Mouse (Mus musculus): Measurements from ENCODE around the gene 3110009E18Rik. TPM values are rescaled to one million over a fixed set of nuclear protein-coding genes. Genes with fewer than 3 reads are reported as not detected.
A peak's percentile ranks its signal among the peaks of the same experiment; 100 is the strongest.

Gene 3110009E18Rik
- total and polyA plus RNA-seq, 3 experiments: 15.1 to 16.5 TPM; not detected in 1

- Histone ChIP-seq H3K4me1 (ENCODE audit: control insufficient read depth in 1 of 2, insufficient read depth in 2 of 2, low read length in 2 of 2) (peaks cover 0 to 9% of the 10 kb centered on the region in 2 experiments; a peak in 2 of 4 replicates), H3K36me3 (ENCODE audit: control insufficient read depth in 1 of 2, insufficient read depth in 2 of 2, low read length in 2 of 2) (peaks cover 0 to 10% of the 10 kb centered on the region in 2 experiments; a peak in 2 of 4 replicates), H3K27me3 (ENCODE audit: control insufficient read depth in 1 of 2, insufficient read depth in 2 of 2, low read length in 2 of 2) (no peaks in the 10 kb centered on the region), H3K79me2 (ENCODE audit: control insufficient read depth, insufficient read depth, low read length, poor library complexity) (no peaks in the 10 kb centered on the region), H3K27ac (ENCODE audit: control insufficient read depth, low read depth, low read length) (no peak overlapping the region), H3K4me3 (ENCODE audit: control insufficient read depth in 1 of 2, insufficient read depth in 1 of 2, low read depth in 2 of 2, low read length in 2 of 2) (no peak overlapping the region), H3K9me3 (replicated peaks; ENCODE audit: insufficient read depth, low read length) (no peaks in the 10 kb centered on the region), H3K9ac (ENCODE audit: control insufficient read depth, low read depth, low read length, poor library complexity, severe bottlenecking) (no peak overlapping the region)
- TF ChIP-seq GATA1 (IDR thresholded peaks at IDR 0.05; ENCODE audit: low read depth, low read length) (no peak), ELF1 (IDR thresholded peaks at IDR 0.05; ENCODE audit: low read depth, low read length) (no peak), SMC3 (IDR thresholded peaks at IDR 0.05; ENCODE audit: low read depth, low read length) (no peak), E2F4 (IDR thresholded peaks at IDR 0.05; ENCODE audit: borderline replicate concordance, low read depth, low read length) (no peak), SIN3A (IDR thresholded peaks at IDR 0.05; ENCODE audit: low read length) (no peak), POLR2A (IDR thresholded peaks at IDR 0.05; ENCODE audit: control insufficient read depth in 1 of 2, insufficient read depth in 1 of 2, low read depth in 1 of 2, low read length in 2 of 2, poor library complexity in 1 of 2) (no peak), ZC3H11A (IDR thresholded peaks at IDR 0.05; ENCODE audit: low read depth, low read length) (no peak)
- DNase-seq (ENCODE audit: low read depth, low spot score): no peak
Measured at GRCm38 (mm10) chr1:120132376-120132775, 11.4 kb downstream of the 3110009E18Rik start.

GRCm38 (mm10) chr1:120135934-120136786, 15.2 kb downstream of the 3110009E18Rik start:
- no peak overlapping the region for H3K27ac ChIP-seq (ENCODE audit: control insufficient read depth, low read depth, low read length)
- H3K79me2 ChIP-seq (ENCODE audit: control insufficient read depth, insufficient read depth, low read length, poor library complexity): no peaks in the 10 kb centered on the region
- H3K4me1 ChIP-seq (ENCODE audit: control insufficient read depth in 1 of 2, insufficient read depth in 2 of 2, low read length in 2 of 2): peaks cover 0 to 9% of the 10 kb centered on the region in 2 experiments; a peak in 2 of 4 replicates
- H3K9ac ChIP-seq (ENCODE audit: control insufficient read depth, low read depth, low read length, poor library complexity, severe bottlenecking): no peak overlapping the region
- peak; percentile 63 for DNase-seq (ENCODE audit: low read depth, low spot score)
- H3K9me3 ChIP-seq (replicated peaks; ENCODE audit: insufficient read depth, low read length): no peaks in the 10 kb centered on the region
- H3K27me3 ChIP-seq (ENCODE audit: control insufficient read depth in 1 of 2, insufficient read depth in 2 of 2, low read length in 2 of 2): no peaks in the 10 kb centered on the region
- H3K36me3 ChIP-seq (ENCODE audit: control insufficient read depth in 1 of 2, insufficient read depth in 2 of 2, low read length in 2 of 2): peaks cover 0 to 10% of the 10 kb centered on the region in 2 experiments; a peak in 2 of 4 replicates
- no peak for TF ChIP-seq POLR2A (IDR thresholded peaks at IDR 0.05; ENCODE audit: control insufficient read depth in 1 of 2, insufficient read depth in 1 of 2, low read depth in 1 of 2, low read length in 2 of 2, poor library complexity in 1 of 2)
- no peak for TF ChIP-seq BHLHE40 (IDR thresholded peaks at IDR 0.05; ENCODE audit: borderline replicate concordance, low read depth, low read length)
- no peak for TF ChIP-seq ZKSCAN1 (IDR thresholded peaks at IDR 0.05; ENCODE audit: low read depth, low read length)
- TF ChIP-seq SIN3A (IDR thresholded peaks at IDR 0.05; ENCODE audit: low read length): no peak
- no peak for TF ChIP-seq EP300 (IDR thresholded peaks at IDR 0.05; ENCODE audit: low read depth in 1 of 2, low read length in 2 of 2)
- TF ChIP-seq KAT2A (conservative IDR thresholded peaks at IDR 0.05; ENCODE audit: low read depth, low read length): no peak
- no peak for TF ChIP-seq CTCF (IDR thresholded peaks at IDR 0.05 in 2 of 3, conservative IDR thresholded peaks at IDR 0.05 in 1 of 3; ENCODE audit: control insufficient read depth in 1 of 3, insufficient read depth in 1 of 3, low read depth in 2 of 3, low read length in 3 of 3, poor library complexity in 1 of 3, severe bottlenecking in 1 of 3)
- no peak for TF ChIP-seq MAFK (IDR thresholded peaks at IDR 0.05; ENCODE audit: borderline replicate concordance, low read depth, low read length)
- TF ChIP-seq GABPA (IDR thresholded peaks at IDR 0.05; ENCODE audit: low read depth, low read length): no peak
- TF ChIP-seq MEF2A (IDR thresholded peaks at IDR 0.05; ENCODE audit: extremely low read depth, insufficient replicate concordance, low read depth, low read length, poor library complexity, severe bottlenecking): no peak
- TF ChIP-seq USF2 (IDR thresholded peaks at IDR 0.05; ENCODE audit: borderline replicate concordance in 1 of 2, insufficient read depth in 1 of 2, low read depth in 1 of 2, low read length in 2 of 2): no peak
- TF ChIP-seq UBTF (IDR thresholded peaks at IDR 0.05; ENCODE audit: borderline replicate concordance, insufficient read depth, low read depth, low read length): no peak
- no peak for TF ChIP-seq POLR2AphosphoS2 (IDR thresholded peaks at IDR 0.05; ENCODE audit: low read length)
- no peak overlapping the region for H3K4me3 ChIP-seq (ENCODE audit: control insufficient read depth in 1 of 2, insufficient read depth in 1 of 2, low read depth in 2 of 2, low read length in 2 of 2)
